ENCODE assay signal across 47 mouse cellular contexts in the genomic region with DNA sequence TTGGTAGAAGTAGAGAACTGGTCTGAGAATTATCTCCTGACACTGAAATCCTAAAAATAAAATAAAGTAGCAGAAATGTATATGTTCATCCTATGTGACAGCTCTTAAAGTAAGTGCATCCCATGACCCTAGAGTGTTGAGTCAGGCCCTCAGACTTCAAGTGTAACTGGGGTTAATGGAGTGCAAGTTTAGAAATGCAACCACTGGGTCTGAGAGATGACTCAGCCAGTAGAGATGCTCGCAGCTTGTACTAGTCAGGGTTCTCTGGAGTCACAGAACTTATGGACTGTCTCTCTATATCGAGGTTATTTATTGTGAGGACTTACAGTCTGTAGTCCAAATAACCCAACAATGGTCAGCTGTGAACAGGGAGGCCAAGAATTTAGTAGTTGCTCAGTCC. TPM values are rescaled to one million over a fixed set of nuclear protein-coding genes. Genes with fewer than 3 reads are reported as not detected.
"Had no signal": no experiment of that assay in that cellular context is flagged by ENCODE, and none has a peak within 500 bp of the region (broad histone marks: within the 10 kb centered on the region; RNA-seq: fewer than 3 reads in every experiment).

No protein-coding gene starts in this region.

- H3K4me3 ChIP-seq: limb, embryonic 10.5 days; limb, embryonic 12.5 days; limb, embryonic 13.5 days; limb, embryonic 15.5 days; liver, embryonic 12.5 days; liver, embryonic 13.5 days; liver, embryonic 15.5 days; lung, embryonic 15.5 days; megakaryocyte, embryonic 14.5 days; midbrain, embryonic 10.5 days; midbrain, embryonic 12.5 days; midbrain, embryonic 13.5 days; midbrain, embryonic 15.5 days; myocyte; neural tube, embryonic 12.5 days; neural tube, embryonic 13.5 days had no signal

- H3K9me3 ChIP-seq: limb, embryonic 10.5 days; limb, embryonic 12.5 days; limb, embryonic 13.5 days; limb, embryonic 15.5 days; liver, embryonic 12.5 days; liver, embryonic 13.5 days; liver, embryonic 15.5 days; lung, embryonic 15.5 days; midbrain, embryonic 10.5 days; midbrain, embryonic 12.5 days; midbrain, embryonic 13.5 days; midbrain, embryonic 15.5 days; neural tube, embryonic 12.5 days; neural tube, embryonic 13.5 days had no signal

- H3K4me1 ChIP-seq: limb, embryonic 10.5 days; limb, embryonic 12.5 days; limb, embryonic 13.5 days; limb, embryonic 15.5 days; liver, embryonic 12.5 days; liver, embryonic 13.5 days; liver, embryonic 15.5 days; lung, embryonic 15.5 days; megakaryocyte, embryonic 14.5 days; midbrain, embryonic 10.5 days; midbrain, embryonic 12.5 days; midbrain, embryonic 13.5 days; midbrain, embryonic 15.5 days; neural tube, embryonic 12.5 days; neural tube, embryonic 13.5 days had no signal

- H3K36me3 ChIP-seq: limb, embryonic 10.5 days; limb, embryonic 12.5 days; limb, embryonic 13.5 days; limb, embryonic 15.5 days; liver, embryonic 12.5 days; liver, embryonic 13.5 days; liver, embryonic 15.5 days; lung, embryonic 15.5 days; midbrain, embryonic 10.5 days; midbrain, embryonic 12.5 days; midbrain, embryonic 13.5 days; midbrain, embryonic 15.5 days; neural tube, embryonic 12.5 days; neural tube, embryonic 13.5 days had no signal

- H3K27ac ChIP-seq: limb, embryonic 10.5 days; limb, embryonic 12.5 days; limb, embryonic 13.5 days; limb, embryonic 15.5 days; liver, embryonic 12.5 days; liver, embryonic 13.5 days; liver, embryonic 14.5 days; liver, embryonic 15.5 days; lung, embryonic 15.5 days; macrophage; midbrain, embryonic 10.5 days; midbrain, embryonic 12.5 days; midbrain, embryonic 13.5 days; midbrain, embryonic 15.5 days; neural tube, embryonic 12.5 days; neural tube, embryonic 13.5 days had no signal

- ATAC-seq: liver, embryonic 12.5 days; liver, postnatal 0 days; lung, postnatal 0 days; midbrain, embryonic 13.5 days; midbrain, embryonic 15.5 days; midbrain, embryonic 16.5 days had no signal

- DNase-seq: left cerebral cortex, postnatal 4 days; liver; liver, embryonic 13.5 days; liver, postnatal 0 days; lung, adult 18-20 months; lung, adult 2 months; lung, embryonic 14.5 days; lung, postnatal 10 days; lung, postnatal 14 days; lung, postnatal 36 days; lung, postnatal 4 days; midbrain, embryonic 14.5 days had no signal

- H3K27me3 ChIP-seq: limb, embryonic 12.5 days; limb, embryonic 13.5 days; limb, embryonic 15.5 days; liver, embryonic 12.5 days; liver, embryonic 13.5 days; liver, embryonic 15.5 days; lung, embryonic 15.5 days; megakaryocyte, embryonic 14.5 days; midbrain, embryonic 12.5 days; midbrain, embryonic 13.5 days; midbrain, embryonic 15.5 days; neural tube, embryonic 12.5 days; neural tube, embryonic 13.5 days had no signal

RNA-seq across cellular contexts. Expression of a gene that starts 3.8 kb away (rescaled TPM):
- total RNA-seq: left cerebral cortex, postnatal 14 days; left cerebral cortex, postnatal 25 days; left cerebral cortex, postnatal 36 days; left cerebral cortex, postnatal 4 days; liver, adult 2 months; megakaryocyte progenitor cell, adult 5-6 weeks; megakaryocyte, adult 5-6 weeks; megakaryocyte-erythroid progenitor cell, adult 5-6 weeks; midbrain, postnatal 0 days; monocyte, adult 5-6 weeks had no signal
- polyA plus RNA-seq: limb, embryonic 10.5 days; limb, embryonic 11.5 days; limb, embryonic 12.5 days; limb, embryonic 13.5 days; limb, embryonic 14.5 days; limb, embryonic 15.5 days; liver, adult 2 months; liver, embryonic 11.5 days; liver, embryonic 12.5 days; liver, embryonic 13.5 days; liver, embryonic 14.5 days; liver, embryonic 15.5 days; liver, embryonic 16.5 days; liver, postnatal 0 days; lung, adult 2 months; lung, embryonic 14.5 days; lung, embryonic 15.5 days; lung, embryonic 16.5 days; lung, postnatal 0 days; macrophage; midbrain, embryonic 10.5 days; midbrain, embryonic 11.5 days; midbrain, embryonic 12.5 days; midbrain, embryonic 13.5 days; midbrain, embryonic 14.5 days; midbrain, embryonic 15.5 days; midbrain, embryonic 16.5 days; midbrain, postnatal 0 days; myocyte; neural tube, embryonic 11.5 days; neural tube, embryonic 12.5 days; neural tube, embryonic 13.5 days had no signal

RNA-seq across cellular contexts. Expression of a gene that starts 7.4 kb away (rescaled TPM):
- total RNA-seq: megakaryocyte progenitor cell, adult 5-6 weeks; megakaryocyte-erythroid progenitor cell, adult 5-6 weeks; monocyte, adult 5-6 weeks had no signal

RNA-seq across cellular contexts. Expression of a gene that starts 37.6 kb away (rescaled TPM):
- total RNA-seq: left cerebral cortex, postnatal 14 days; left cerebral cortex, postnatal 25 days; left cerebral cortex, postnatal 36 days; left cerebral cortex, postnatal 4 days; liver, adult 2 months; megakaryocyte progenitor cell, adult 5-6 weeks; megakaryocyte-erythroid progenitor cell, adult 5-6 weeks; midbrain, postnatal 0 days; monocyte, adult 5-6 weeks had no signal
- polyA plus RNA-seq: limb, embryonic 10.5 days; limb, embryonic 11.5 days; limb, embryonic 12.5 days; limb, embryonic 13.5 days; limb, embryonic 15.5 days; liver, adult 2 months; liver, embryonic 11.5 days; liver, embryonic 12.5 days; liver, embryonic 13.5 days; liver, embryonic 14.5 days; liver, embryonic 15.5 days; liver, embryonic 16.5 days; liver, postnatal 0 days; lung, adult 2 months; lung, embryonic 14.5 days; lung, embryonic 15.5 days; lung, embryonic 16.5 days; lung, postnatal 0 days; macrophage; midbrain, embryonic 10.5 days; midbrain, embryonic 11.5 days; midbrain, embryonic 12.5 days; midbrain, embryonic 13.5 days; midbrain, embryonic 14.5 days; midbrain, embryonic 15.5 days; midbrain, embryonic 16.5 days; midbrain, postnatal 0 days; myocyte; neural tube, embryonic 11.5 days; neural tube, embryonic 12.5 days; neural tube, embryonic 13.5 days had no signal

RNA-seq across cellular contexts. Expression of a gene that starts 48.3 kb away (rescaled TPM):
- total RNA-seq: left cerebral cortex, postnatal 14 days; left cerebral cortex, postnatal 25 days; left cerebral cortex, postnatal 36 days; left cerebral cortex, postnatal 4 days; liver, adult 2 months; megakaryocyte progenitor cell, adult 5-6 weeks; megakaryocyte, adult 5-6 weeks; megakaryocyte-erythroid progenitor cell, adult 5-6 weeks; midbrain, postnatal 0 days; monocyte, adult 5-6 weeks had no signal
- polyA plus RNA-seq: limb, embryonic 10.5 days; limb, embryonic 11.5 days; limb, embryonic 12.5 days; limb, embryonic 13.5 days; limb, embryonic 14.5 days; limb, embryonic 15.5 days; liver, adult 2 months; liver, embryonic 11.5 days; liver, embryonic 12.5 days; liver, embryonic 13.5 days; liver, embryonic 14.5 days; liver, embryonic 15.5 days; liver, embryonic 16.5 days; liver, postnatal 0 days; lung, adult 2 months; lung, embryonic 14.5 days; lung, embryonic 15.5 days; lung, embryonic 16.5 days; lung, postnatal 0 days; macrophage; midbrain, embryonic 10.5 days; midbrain, embryonic 11.5 days; midbrain, embryonic 12.5 days; midbrain, embryonic 13.5 days; midbrain, embryonic 14.5 days; midbrain, embryonic 15.5 days; midbrain, embryonic 16.5 days; midbrain, postnatal 0 days; myocyte; neural tube, embryonic 11.5 days; neural tube, embryonic 12.5 days; neural tube, embryonic 13.5 days had no signal
